Mouse (Mus musculus) large intestine, adult 2 months (tissue): ENCODE measurements around the gene Ago4. TPM values are rescaled to one million over a fixed set of nuclear protein-coding genes. Genes with fewer than 3 reads are reported as not detected.

Experiments
- DNase-seq: peaks from one replicate; pipeline ENCODE4 v3.0.0-alpha.2; 2012; ENCODE audit warnings: low read depth, low spot score
- WGBS: fragments of 180-500 bp; shearing (Covaris S2); methylation state at CpG from one replicate; pipeline ENCODE4 v1.1.7; 2018; 5-methylcytosine and 5-hydroxymethylcytosine counted together
- polyA plus RNA-seq: library from polyadenylated mRNA; depleted of rRNA; stranded (reverse); fragments of >200 nt; gene quantifications from 2 replicates; pipeline ENCODE4 v1.2.3, GENCODE M21; 2012

Ago4 gene
- polyA plus RNA-seq, 1 experiment = 0.62 TPM

DNA sequence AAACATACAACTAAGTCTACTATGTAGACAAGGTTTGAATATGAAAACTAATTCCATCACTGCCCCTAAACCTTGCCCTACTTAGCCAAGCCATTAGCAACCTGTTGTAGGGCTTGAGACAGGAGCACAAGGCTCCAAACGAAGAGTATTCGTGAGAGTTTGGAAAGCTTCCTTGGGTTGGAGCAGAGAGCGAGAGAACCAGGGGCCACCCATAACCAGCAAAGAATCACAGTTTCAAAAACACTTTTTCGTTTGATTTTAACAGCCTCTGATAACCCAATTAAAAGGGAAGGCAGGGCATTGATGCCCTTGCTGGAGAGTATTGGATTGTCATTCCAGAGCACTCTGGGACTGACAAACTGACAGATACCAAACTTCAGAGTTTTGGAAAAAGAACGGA lies 980 bp downstream of the Ago4 start:
- no peak for DNase-seq
- WGBS = 56% methylated on average over 5 of the region's 5 CpGs

DNA sequence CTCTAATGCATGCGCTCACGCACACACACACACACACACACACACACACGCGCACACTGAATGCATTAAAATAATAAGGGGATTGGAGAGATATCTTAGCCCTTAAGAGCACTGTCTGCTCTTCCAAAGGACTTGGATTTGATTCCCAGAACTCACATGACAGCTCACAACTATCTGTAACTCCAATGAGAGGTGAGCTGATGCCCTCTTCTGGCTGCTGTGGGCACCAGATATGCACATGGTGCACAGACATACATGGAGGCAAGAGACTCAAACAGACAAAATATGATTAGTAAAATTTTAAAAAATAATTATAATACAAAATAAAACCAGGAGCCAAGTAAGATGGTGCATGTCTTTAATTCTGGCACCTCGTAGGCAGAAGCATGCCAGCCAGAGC lies 6.4 kb downstream of the Ago4 start:
- WGBS = 93% methylated on average over 5 of the region's 5 CpGs
- DNase-seq = no peak

GRCm38 (mm10) chr4:126526164-126526563 lies 7.1 kb downstream of the Ago4 start:
- WGBS = 88% methylated on average over 3 of the region's 3 CpGs
- DNase-seq = no peak

GRCm38 (mm10) chr4:126512308-126513066 lies 20.8 kb downstream of the Ago4 start:
- 81% methylated on average over 6 of the region's 6 CpGs for WGBS
- no peak for DNase-seq

GRCm38 (mm10) chr4:126511013-126511412 lies 22.3 kb downstream of the Ago4 start:
- no peak for DNase-seq
- 94% methylated on average over 5 of the region's 5 CpGs for WGBS

DNA sequence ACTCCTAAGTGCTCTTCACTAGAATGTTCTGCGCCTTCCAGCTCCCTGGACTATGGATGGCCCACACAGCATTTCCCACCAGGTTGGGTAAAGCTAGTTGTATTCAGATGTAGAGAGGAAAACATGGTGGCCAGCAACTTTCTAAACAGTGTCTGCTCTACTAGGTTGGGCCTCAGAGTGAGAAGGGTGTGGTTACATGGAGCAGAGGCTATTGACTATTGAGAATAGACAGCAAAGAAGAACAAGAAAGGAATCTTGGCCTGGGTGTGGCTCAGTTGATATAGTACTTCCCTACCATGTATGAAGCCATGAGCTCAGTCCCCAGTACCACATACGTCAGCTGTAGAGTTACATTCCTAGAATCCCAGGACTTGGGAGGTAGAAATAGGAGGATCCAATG lies 24.2 kb downstream of the Ago4 start:
- DNase-seq = no peak
- 86% methylated on average over 2 of the region's 2 CpGs for WGBS

DNA sequence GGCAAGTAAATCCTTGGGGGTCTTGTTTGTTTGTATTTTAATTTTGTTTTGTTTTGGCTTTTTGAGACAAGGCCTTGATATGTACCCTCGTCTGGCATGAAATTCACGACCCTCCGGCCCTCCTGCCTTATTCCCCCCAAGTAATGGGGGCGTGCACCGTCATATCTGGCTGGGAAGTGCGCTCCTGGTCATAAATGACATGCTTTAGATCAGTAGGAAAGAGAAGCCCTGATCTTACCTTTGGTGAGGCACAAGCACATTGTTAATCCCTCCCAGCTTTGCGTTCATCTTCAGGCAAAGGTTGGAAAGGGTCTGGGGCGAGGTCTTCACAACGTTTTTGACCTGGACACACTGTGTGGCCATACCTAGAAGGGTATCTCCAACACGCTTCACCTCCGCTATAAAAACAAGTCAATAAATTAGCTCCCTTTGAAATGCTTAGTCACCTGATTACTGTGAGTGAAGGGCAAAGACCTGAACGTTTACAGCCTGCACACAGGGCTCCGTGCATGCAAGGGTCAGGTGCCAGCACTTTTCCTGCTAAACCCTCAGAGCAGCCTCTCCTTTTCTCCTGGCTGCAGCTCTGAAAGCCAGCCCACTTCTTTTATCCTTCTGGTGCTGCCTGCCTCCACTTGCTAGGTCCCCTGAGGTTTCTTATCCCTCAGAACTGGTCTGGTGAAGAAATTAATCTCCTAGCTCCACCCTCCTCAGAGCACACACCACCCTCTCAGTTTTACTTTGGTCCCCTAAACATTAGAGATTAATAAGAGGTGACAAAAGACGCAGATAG lies 25.0 kb downstream of the Ago4 start:
- DNase-seq = no peak
- WGBS = 52% methylated on average over 14 of the region's 14 CpGs

GRCm38 (mm10) chr4:126502977-126503309 lies 30.3 kb downstream of the Ago4 start:
- 80% methylated on average over 8 of the region's 8 CpGs for WGBS

DNA sequence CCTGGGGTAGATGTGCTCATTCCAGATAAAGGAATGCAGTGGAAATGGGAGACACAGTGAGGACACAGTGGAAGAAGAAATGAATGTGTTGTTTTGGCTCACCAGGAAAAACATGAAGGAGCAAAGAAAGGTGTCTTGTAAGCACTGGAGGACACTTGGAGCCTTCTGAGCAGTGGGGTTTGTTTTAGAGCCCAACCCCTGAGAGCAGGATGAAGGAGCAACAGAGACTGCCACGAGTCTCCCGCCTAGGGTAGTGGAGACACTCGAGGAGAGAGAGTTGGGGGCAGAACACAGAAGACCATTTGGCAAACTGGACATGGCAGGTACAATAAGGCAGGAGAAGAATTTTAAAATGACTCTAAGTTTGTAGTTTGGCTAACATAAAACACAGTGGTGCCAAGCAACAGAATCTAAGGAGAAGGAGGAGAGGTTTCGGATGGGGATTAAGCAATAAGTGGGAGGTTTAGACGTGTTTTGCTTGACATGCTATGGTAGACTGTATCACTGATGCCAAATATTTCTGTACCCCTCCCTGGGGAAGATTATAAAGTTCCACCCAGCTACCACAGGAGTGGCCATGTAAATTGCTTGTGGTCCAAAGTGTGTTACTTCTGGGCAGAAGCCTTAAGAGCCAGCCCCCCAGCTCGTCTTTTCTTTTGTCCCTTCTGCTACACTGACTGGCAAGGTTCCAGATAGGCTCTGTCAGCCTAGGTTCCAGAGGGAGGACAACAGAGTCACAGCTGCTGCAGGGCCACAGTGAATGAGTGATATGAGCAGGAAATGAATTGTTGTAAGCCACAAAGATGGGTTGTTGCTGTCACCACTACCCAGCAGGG lies 30.9 kb downstream of the Ago4 start:
- no peak for DNase-seq
- 62% methylated on average over 6 of the region's 6 CpGs for WGBS

More at GRCm38 (mm10) chr4:126502977-126503309, 30.3 kb downstream of the Ago4 start:
- no peak for DNase-seq

GRCm38 (mm10) chr4:126498601-126499000 lies 34.7 kb downstream of the Ago4 start:
- 75% methylated on average over 1 of the region's 1 CpGs for WGBS
- DNase-seq = no peak

- DNase-seq = no peak
- 56% methylated on average over 2 of the region's 2 CpGs for WGBS
These were observed 36.3 kb downstream of the Ago4 start for GRCm38 (mm10) chr4:126496963-126497362.

DNA sequence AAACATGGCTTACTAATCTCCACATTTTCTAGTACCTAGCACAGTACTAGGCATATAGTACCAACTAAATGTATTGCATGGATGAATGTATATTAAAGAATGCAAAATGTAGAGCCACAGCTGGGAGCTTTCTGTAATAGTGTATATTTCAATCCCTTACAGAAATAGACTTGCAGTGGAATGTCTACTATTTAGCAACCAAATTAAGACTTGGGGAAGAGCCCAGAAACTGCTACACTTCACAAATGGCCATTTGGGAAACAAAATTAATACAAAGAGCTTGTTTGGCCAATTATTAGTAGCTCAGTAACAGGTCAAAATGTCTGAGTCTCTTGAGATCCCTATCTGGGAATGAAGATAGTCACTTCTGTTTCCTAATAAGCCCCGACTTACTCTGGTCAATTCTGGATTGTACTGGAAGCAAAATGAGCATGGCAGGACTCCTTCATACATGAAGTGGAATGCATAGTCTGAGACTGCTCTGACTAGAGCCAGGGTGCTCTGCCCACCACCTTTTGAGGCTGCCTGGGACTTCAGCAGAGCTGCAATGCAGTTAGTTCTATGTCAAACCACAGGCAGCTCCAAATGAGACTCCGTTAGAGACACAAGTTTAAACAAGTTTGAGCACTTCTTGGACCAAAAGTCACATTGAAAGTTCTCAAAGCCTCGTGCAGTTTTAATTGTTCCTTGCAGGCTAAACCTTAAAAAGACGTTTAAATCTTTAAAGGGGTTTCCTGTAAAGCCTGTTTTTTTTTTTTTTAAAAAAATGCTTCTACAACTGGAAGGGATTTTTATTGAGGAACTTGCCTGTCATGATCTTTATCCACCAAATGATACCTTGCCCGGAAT lies 37.1 kb downstream of the Ago4 start:
- no peak for DNase-seq
- 65% methylated on average over 5 of the region's 5 CpGs for WGBS

GRCm38 (mm10) chr4:126495453-126495852 lies 37.8 kb downstream of the Ago4 start:
- WGBS = 70% methylated on average over 5 of the region's 5 CpGs
- no peak for DNase-seq

DNA sequence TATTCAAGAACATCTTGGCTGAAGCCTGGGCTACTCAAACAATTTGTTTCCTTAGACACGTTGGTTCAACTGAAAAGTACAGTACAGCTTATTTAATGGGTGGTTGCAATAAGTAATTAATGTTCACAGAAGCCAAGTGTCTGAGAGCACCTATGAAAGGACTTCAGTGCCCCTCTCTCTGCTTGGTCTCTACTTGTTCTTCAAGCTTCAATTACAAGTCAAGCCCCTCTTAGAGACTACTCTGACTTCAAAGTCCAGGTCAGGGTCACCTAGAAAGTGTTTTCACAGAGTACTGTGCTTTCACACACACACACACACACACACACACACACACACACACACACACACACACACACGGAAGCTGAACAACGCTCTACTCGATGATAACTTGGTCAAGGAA lies 39.9 kb downstream of the Ago4 start:
- 79% methylated on average over 4 of the region's 4 CpGs for WGBS
- DNase-seq = no peak

DNA sequence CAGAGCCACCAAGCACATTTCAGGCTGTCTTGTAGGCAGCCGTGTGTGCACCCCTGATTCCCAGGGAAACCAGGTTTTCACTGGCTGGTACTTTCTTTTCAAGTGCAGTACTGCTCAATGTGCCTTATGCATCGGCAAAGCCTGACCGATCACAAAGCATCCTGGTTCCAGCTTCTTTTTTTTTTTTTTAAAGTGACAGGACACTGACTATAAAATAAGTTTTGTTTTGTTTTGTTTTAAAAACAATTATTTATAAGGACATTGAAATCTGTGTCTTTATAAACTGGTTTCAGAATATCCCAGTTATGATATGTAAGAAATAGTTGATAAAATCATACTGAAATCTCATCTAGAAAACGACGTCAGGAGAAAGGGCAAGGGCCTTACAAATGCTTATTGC lies 41.3 kb downstream of the Ago4 start:
- 71% methylated on average over 5 of the region's 5 CpGs for WGBS
- DNase-seq = no peak

GRCm38 (mm10) chr4:126490726-126491125 lies 42.5 kb downstream of the Ago4 start:
- no peak for DNase-seq
- 83% methylated on average over 12 of the region's 12 CpGs for WGBS

GRCm38 (mm10) chr4:126489811-126490210 lies 43.5 kb downstream of the Ago4 start:
- 71% methylated on average over 5 of the region's 5 CpGs for WGBS
- DNase-seq = no peak

DNA sequence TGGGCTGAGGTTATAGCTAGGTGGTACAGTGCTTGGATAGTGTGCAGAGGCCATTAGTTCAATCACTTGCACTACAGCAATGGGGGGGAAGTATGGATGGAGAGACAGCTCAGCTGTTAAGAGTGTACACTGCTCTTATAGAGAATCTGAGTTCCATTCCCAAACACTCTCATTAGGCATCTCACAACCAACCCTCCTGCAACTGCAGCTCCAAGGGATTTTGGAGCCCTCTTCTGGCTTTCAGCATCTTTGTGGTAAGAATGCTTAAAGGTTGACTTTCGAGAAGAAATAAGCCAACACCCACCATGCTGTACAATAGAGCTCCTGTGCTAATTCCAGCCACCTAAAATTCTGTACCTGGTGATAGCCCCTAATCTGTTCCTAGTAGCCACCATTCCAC lies 47.1 kb downstream of the Ago4 start:
- DNase-seq = no peak
- 64% methylated on average over 1 of the region's 1 CpGs for WGBS

DNA sequence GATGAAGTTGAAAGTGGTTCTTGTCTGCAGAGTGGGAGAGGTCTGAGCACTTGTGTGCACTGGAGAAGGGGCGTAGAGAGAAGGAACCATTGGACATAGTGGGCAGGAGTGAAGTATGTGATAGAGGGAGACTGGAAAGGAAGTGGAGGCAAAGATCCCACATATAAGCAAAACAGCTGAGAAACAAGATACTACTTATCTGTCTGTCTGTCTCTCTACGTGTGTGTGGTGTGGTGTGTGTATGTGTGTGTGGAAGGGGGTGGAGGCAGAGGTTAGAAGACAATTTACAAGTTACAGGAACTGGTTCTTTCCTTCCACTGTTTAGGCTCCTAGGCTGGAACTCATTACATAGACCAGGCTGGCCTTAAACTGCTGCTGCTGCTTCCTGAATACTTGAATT lies 48.2 kb downstream of the Ago4 start:
- WGBS = 68% methylated on average over 2 of the region's 2 CpGs
- no peak for DNase-seq
